Mouse (Mus musculus) bone marrow macrophage, adult 2 months (primary cell): Measurements from ENCODE around the gene Egln3.

Experiments
- CTCF ChIP-seq: IDR thresholded peaks from 2 replicates; pipeline ENCODE4 v1.5.1; 2012; ENCODE audit warnings: low read depth, mild to moderate bottlenecking, low read length, moderate library complexity
- POLR2A ChIP-seq: IDR thresholded peaks from 2 replicates; pipeline ENCODE4 v1.6.1; 2012; ENCODE audit warnings: mild to moderate bottlenecking, low read depth, low read length, borderline replicate concordance

DNA sequence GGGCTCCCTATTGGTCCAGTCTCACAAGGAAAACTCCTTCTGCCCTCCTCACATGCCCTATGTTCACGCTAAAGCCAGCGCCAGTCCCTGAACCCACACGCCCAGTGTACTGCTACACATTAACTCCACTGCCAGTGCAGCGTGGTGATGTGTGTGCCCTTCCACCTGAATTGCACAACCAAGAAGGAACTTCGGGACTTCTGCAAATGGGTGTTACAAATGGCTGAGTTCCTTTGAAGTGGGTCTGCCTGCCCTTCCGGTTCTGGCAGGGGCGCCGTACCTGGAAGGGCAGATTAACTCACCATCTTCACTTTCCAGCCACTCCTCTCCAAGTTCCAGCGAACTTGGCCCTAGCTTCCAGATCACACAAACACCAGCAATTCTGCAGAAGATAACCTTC is 12.5 kb downstream of the Egln3 start:
- TF ChIP-seq POLR2A: no peak
- no peak for TF ChIP-seq CTCF
